Mouse (Mus musculus) neural tube, embryonic 14.5 days (tissue): ENCODE data around the gene Zbtb20. TPM values are rescaled to one million over a fixed set of nuclear protein-coding genes. Genes with fewer than 3 reads are reported as not detected.

Source experiments
- ATAC-seq: fragments of 200-750 bp; cut with Nextera tagmentation; 2 replicates; pipeline ENCODE4 v1.8.0; 2017; ENCODE audit warnings: low read depth, mild to moderate bottlenecking, moderate TSS enrichment, moderate library complexity
- H3K27ac ChIP-seq: fragments of 300-500 bp; sonication (generic); 2 replicates; pipeline ENCODE4 v1.5.1; 2014; ENCODE audit warnings: low read depth, mild to moderate bottlenecking, control low read depth, low read length, moderate library complexity, mixed read lengths
- H3K27me3 ChIP-seq: fragments of 300-500 bp; sonication (generic); 2 replicates; pipeline ENCODE4 v1.6.1; 2014; ENCODE audit warnings: low read length; ENCODE audit not compliant: control insufficient read depth, insufficient read depth
- H3K36me3 ChIP-seq: fragments of 300-500 bp; sonication (generic); 2 replicates; pipeline ENCODE4 v1.6.1; 2014; ENCODE audit warnings: low read length, mixed read lengths; ENCODE audit not compliant: control insufficient read depth, insufficient read depth
- H3K4me1 ChIP-seq: fragments of 300-500 bp; sonication (generic); 2 replicates; pipeline ENCODE4 v1.6.1; 2014; ENCODE audit warnings: low read length; ENCODE audit not compliant: control insufficient read depth, insufficient read depth
- H3K4me2 ChIP-seq: fragments of 300-500 bp; sonication (generic); 2 replicates; pipeline ENCODE4 v1.6.1; 2014; ENCODE audit warnings: mild to moderate bottlenecking, low read depth, low read length, control low read depth
- H3K4me3 ChIP-seq: fragments of 300-500 bp; sonication (generic); 2 replicates; pipeline ENCODE4 v1.5.1; 2014; ENCODE audit warnings: low read depth, low read length, control low read depth, mixed read lengths
- H3K9ac ChIP-seq: fragments of 300-500 bp; sonication (generic); replicated peaks from 2 replicates; pipeline ENCODE4 v1.6.1; 2014; ENCODE audit warnings: low read depth, mild to moderate bottlenecking, control low read depth, low read length, mixed read lengths
- H3K9me3 ChIP-seq: fragments of 300-500 bp; sonication (generic); 2 replicates; pipeline ENCODE4 v1.6.1; 2016; ENCODE audit warnings: low read length; ENCODE audit not compliant: control insufficient read depth
- WGBS: fragments of 180-500 bp; shearing (Covaris S2); extraction: QIAGEN DNeasy Blood & Tissue Kit; methylation state at CpG from one replicate; pipeline ENCODE4 v1.1.7; 2014; 5-methylcytosine and 5-hydroxymethylcytosine counted together
- microRNA counts: library from miRNA; unstranded; fragments of <30 nt; microRNA quantifications from one replicate; lab custom pipeline; 2016
- microRNA-seq: library from miRNA; unstranded; fragments of <30 nt; microRNA quantifications from one replicate; pipeline ENCODE4, GENCODE M21; 2016
- polyA plus RNA-seq: library from polyadenylated mRNA; unstranded; fragments of >200 nt; fragmentation: Nextera tagmentation; extraction: Ambion mirVana; gene quantifications from 2 replicates; pipeline ENCODE4 v1.2.1, GENCODE M21; 2014

The Zbtb20 gene
- polyA plus RNA-seq, 1 experiment from 2014 or later: 57.2 TPM

GRCm38 (mm10) chr16:43691741-43692140, 816.1 kb downstream of the Zbtb20 start:
- H3K4me2 ChIP-seq: no peak overlapping the region
- H3K27me3 ChIP-seq: no peaks in the 10 kb centered on the region
- H3K4me1 ChIP-seq: no peaks in the 10 kb centered on the region
- ATAC-seq: no peak
- H3K27ac ChIP-seq: no peak overlapping the region
- 98% methylated on average over 5 of the region's 5 CpGs for WGBS
- no peak overlapping the region for H3K4me3 ChIP-seq
- no peak overlapping the region for H3K9ac ChIP-seq
- no peaks in the 10 kb centered on the region for H3K36me3 ChIP-seq
- H3K9me3 ChIP-seq: no peaks in the 10 kb centered on the region

MicroRNA genes within 50 kb of the gene (microRNA counts, 519-probe panel; counts per million panel counts)
- microRNA mmu-miR-568 (lab: Ali Mortazavi, UCI): not detected

Small RNA genes within 50 kb of the gene (microRNA-seq; reads per million reads assigned to microRNA genes)
- not detected for gene Mir568
